Mouse (Mus musculus) liver, postnatal 0 days (tissue): ENCODE data around the gene Gatad2a.

Source experiments
- CTCF ChIP-seq: sonication (generic); IDR thresholded peaks from 2 replicates; pipeline ENCODE4 v1.5.1; 2016; ENCODE audit warnings: antibody characterized with exemption, low read depth
- EP300 ChIP-seq: IDR thresholded peaks from 2 replicates; pipeline ENCODE4 v1.6.1; 2016; ENCODE audit warnings: antibody characterized with exemption, low read depth, mild to moderate bottlenecking

GRCm38 (mm10) chr8:69957879-69958278 is 38.3 kb downstream of the Gatad2a start:
- no peak for TF ChIP-seq EP300
- TF ChIP-seq CTCF = no peak
